Mouse (Mus musculus) MEL (cell line): ENCODE data around the gene Hsdl2. TPM values are rescaled to one million over a fixed set of nuclear protein-coding genes. Genes with fewer than 3 reads are reported as not detected.
A peak's percentile ranks its signal among the peaks of the same experiment; 100 is the strongest.

Experiments used
- DNase-seq: peaks from one replicate; pipeline ENCODE4 v3.0.0; 2011; ENCODE audit warnings: low read depth, low spot score
- H3K27ac ChIP-seq: 2 replicates; pipeline ENCODE4 v1.5.1; 2012; ENCODE audit warnings: low read depth, mild to moderate bottlenecking, control low read depth, low read length, moderate library complexity; ENCODE audit not compliant: control insufficient read depth
- H3K27me3 ChIP-seq, 2 experiments: fragments of 150-350 bp in 1 of 2; sonication (generic) in 1 of 2; 2 replicates each; pipeline ENCODE4 v1.6.1; 2012; ENCODE audit warnings: low read length in 2 of 2, mild to moderate bottlenecking in 2 of 2, improper control_type of control experiment in 1 of 2, moderate library complexity in 1 of 2; ENCODE audit not compliant: insufficient read depth in 2 of 2, control insufficient read depth in 1 of 2
- H3K36me3 ChIP-seq, 2 experiments: 2 replicates each; pipeline ENCODE4 v1.6.1; 2012 to 2014; ENCODE audit warnings: low read length in 2 of 2, improper control_type of control experiment in 1 of 2, inconsistent platforms in 1 of 2, mild to moderate bottlenecking in 1 of 2; ENCODE audit not compliant: insufficient read depth in 2 of 2, control insufficient read depth in 1 of 2
- H3K4me1 ChIP-seq, 2 experiments: fragments of 150-350 bp in 1 of 2; sonication (generic) in 1 of 2; 2 replicates each; pipeline ENCODE4 v1.6.1; 2012; ENCODE audit warnings: low read length in 2 of 2, improper control_type of control experiment in 1 of 2, mild to moderate bottlenecking in 1 of 2; ENCODE audit not compliant: insufficient read depth in 2 of 2, control insufficient read depth in 1 of 2
- H3K4me3 ChIP-seq, 2 experiments: fragments of 150-350 bp in 1 of 2; sonication (generic) in 1 of 2; 2 replicates each; pipeline ENCODE4 v1.5.1; 2012; ENCODE audit warnings: low read depth in 2 of 2, low read length in 2 of 2, mild to moderate bottlenecking in 2 of 2, moderate library complexity in 2 of 2, control low read depth in 1 of 2, improper control_type of control experiment in 1 of 2; ENCODE audit not compliant: control insufficient read depth in 1 of 2, insufficient read depth in 1 of 2
- H3K79me2 ChIP-seq: 2 replicates; pipeline ENCODE4 v1.6.1; 2012; ENCODE audit warnings: mild to moderate bottlenecking, low read length, moderate library complexity; ENCODE audit not compliant: control insufficient read depth, poor library complexity, insufficient read depth
- H3K9ac ChIP-seq: 2 replicates; pipeline ENCODE4 v1.6.1; 2012; ENCODE audit warnings: low read depth, mild to moderate bottlenecking, control low read depth, low read length, moderate library complexity; ENCODE audit not compliant: control insufficient read depth, poor library complexity, severe bottlenecking
- H3K9me3 ChIP-seq: fragments of 150-350 bp; sonication (generic); replicated peaks from 2 replicates; pipeline ENCODE4 v1.6.1; 2012; ENCODE audit warnings: mild to moderate bottlenecking, low read length, improper control_type of control experiment, moderate library complexity; ENCODE audit not compliant: insufficient read depth
- BHLHE40 ChIP-seq: IDR thresholded peaks from 2 replicates; pipeline ENCODE4 v1.6.1; 2012; ENCODE audit warnings: low read depth, mild to moderate bottlenecking, inconsistent platforms, low read length, improper control_type of control experiment, borderline replicate concordance
- CHD1 ChIP-seq: IDR thresholded peaks from 2 replicates; pipeline ENCODE4 v1.6.1; 2012; ENCODE audit warnings: low read depth, mild to moderate bottlenecking, inconsistent platforms, low read length, improper control_type of control experiment
- CHD2 ChIP-seq: IDR thresholded peaks from 2 replicates; pipeline ENCODE4 v1.6.1; 2011; ENCODE audit warnings: low read length, improper control_type of control experiment
- CTCF ChIP-seq, 3 experiments: IDR thresholded peaks in 2 of 3; conservative IDR thresholded peaks in 1 of 3; 2 replicates each; pipeline ENCODE4 v1.5.1; 2011 to 2012; ENCODE audit warnings: low read length in 3 of 3, low read depth in 2 of 3, mild to moderate bottlenecking in 2 of 3, improper control_type of control experiment in 1 of 3, inconsistent platforms in 1 of 3, mixed read lengths in 1 of 3, moderate library complexity in 1 of 3; ENCODE audit not compliant: control insufficient read depth in 1 of 3, insufficient read depth in 1 of 3, poor library complexity in 1 of 3, severe bottlenecking in 1 of 3
- E2F4 ChIP-seq: IDR thresholded peaks from 2 replicates; pipeline ENCODE4 v1.6.1; 2011; ENCODE audit warnings: low read depth, low read length, improper control_type of control experiment, borderline replicate concordance
- ELF1 ChIP-seq: IDR thresholded peaks from 2 replicates; pipeline ENCODE4 v1.6.1; 2014; ENCODE audit warnings: low read depth, mild to moderate bottlenecking, inconsistent platforms, low read length, improper control_type of control experiment, moderate library complexity
- EP300 ChIP-seq, 2 experiments: IDR thresholded peaks; 2 replicates each; pipeline ENCODE4 v1.6.1; 2011; ENCODE audit warnings: improper control_type of control experiment in 2 of 2, low read length in 2 of 2, low read depth in 1 of 2, mild to moderate bottlenecking in 1 of 2
- ETS1 ChIP-seq: IDR thresholded peaks from 2 replicates; pipeline ENCODE4 v1.6.1; 2012; ENCODE audit warnings: low read depth, mild to moderate bottlenecking, inconsistent platforms, low read length, improper control_type of control experiment, moderate library complexity
- GABPA ChIP-seq: IDR thresholded peaks from 2 replicates; pipeline ENCODE4 v1.6.1; 2012; ENCODE audit warnings: low read depth, mild to moderate bottlenecking, inconsistent platforms, low read length, improper control_type of control experiment, moderate library complexity
- GATA1 ChIP-seq: IDR thresholded peaks from 2 replicates; pipeline ENCODE4 v1.6.1; 2011; ENCODE audit warnings: low read depth, low read length, improper control_type of control experiment
- HCFC1 ChIP-seq: IDR thresholded peaks from 2 replicates; pipeline ENCODE4 v1.6.1; 2012; ENCODE audit warnings: low read depth, mild to moderate bottlenecking, inconsistent platforms, low read length, improper control_type of control experiment, moderate library complexity
- JUND ChIP-seq: IDR thresholded peaks from 2 replicates; pipeline ENCODE4 v1.6.1; 2011; ENCODE audit warnings: low read depth, mild to moderate bottlenecking, improper control_type of control experiment, low read length
- KAT2A ChIP-seq: conservative IDR thresholded peaks from 2 replicates; pipeline ENCODE4 v1.6.1; 2012; ENCODE audit warnings: low read depth, low read length, improper control_type of control experiment, inconsistent platforms
- MAFK ChIP-seq: IDR thresholded peaks from 2 replicates; pipeline ENCODE4 v1.6.1; 2011; ENCODE audit warnings: low read depth, mild to moderate bottlenecking, low read length, improper control_type of control experiment, borderline replicate concordance
- MAZ ChIP-seq: IDR thresholded peaks from 2 replicates; pipeline ENCODE4 v1.6.1; 2012; ENCODE audit warnings: low read depth, mild to moderate bottlenecking, inconsistent platforms, low read length, improper control_type of control experiment
- MEF2A ChIP-seq: IDR thresholded peaks from 2 replicates; pipeline ENCODE4 v1.6.1; 2014; ENCODE audit warnings: low read depth, mild to moderate bottlenecking, inconsistent platforms, low read length, improper control_type of control experiment; ENCODE audit not compliant: poor library complexity, insufficient replicate concordance, severe bottlenecking; ENCODE audit errors: extremely low read depth
- MXI1 ChIP-seq: IDR thresholded peaks from 2 replicates; pipeline ENCODE4 v1.6.1; 2011; ENCODE audit warnings: mild to moderate bottlenecking, low read depth, low read length, improper control_type of control experiment
- MYB ChIP-seq: IDR thresholded peaks from 2 replicates; pipeline ENCODE4 v1.6.1; 2011; ENCODE audit warnings: mild to moderate bottlenecking, low read depth, low read length, improper control_type of control experiment
- MYC ChIP-seq: IDR thresholded peaks from 2 replicates; pipeline ENCODE4 v1.6.1; 2011; ENCODE audit warnings: low read depth, mild to moderate bottlenecking, low read length, improper control_type of control experiment, moderate library complexity
- NELFE ChIP-seq: IDR thresholded peaks from 2 replicates; pipeline ENCODE4 v1.6.1; 2011; ENCODE audit warnings: low read depth, low read length, improper control_type of control experiment
- NRF1 ChIP-seq: IDR thresholded peaks from 2 replicates; pipeline ENCODE4 v1.6.1; 2014; ENCODE audit warnings: low read depth, mild to moderate bottlenecking, inconsistent platforms, low read length, improper control_type of control experiment, moderate library complexity; ENCODE audit not compliant: poor library complexity, insufficient read depth, severe bottlenecking
- POLR2A ChIP-seq, 2 experiments: IDR thresholded peaks; 2 replicates each; pipeline ENCODE4 v1.6.1; 2011 to 2012; ENCODE audit warnings: low read length in 2 of 2, mild to moderate bottlenecking in 2 of 2, control low read depth in 1 of 2, improper control_type of control experiment in 1 of 2, low read depth in 1 of 2, moderate library complexity in 1 of 2; ENCODE audit not compliant: control insufficient read depth in 1 of 2, insufficient read depth in 1 of 2, poor library complexity in 1 of 2
- POLR2AphosphoS5 ChIP-seq: IDR thresholded peaks from 2 replicates; pipeline ENCODE4 v1.6.1; 2012; ENCODE audit warnings: low read depth, borderline replicate concordance, mild to moderate bottlenecking, inconsistent platforms, low read length, moderate library complexity, mixed read lengths
- RAD21 ChIP-seq: IDR thresholded peaks from 2 replicates; pipeline ENCODE4 v1.6.1; 2011; ENCODE audit warnings: mild to moderate bottlenecking, low read depth, low read length, improper control_type of control experiment
- RCOR1 ChIP-seq: IDR thresholded peaks from 2 replicates; pipeline ENCODE4 v1.6.1; 2012; ENCODE audit warnings: low read depth, mild to moderate bottlenecking, inconsistent platforms, low read length, improper control_type of control experiment
- SIN3A ChIP-seq: IDR thresholded peaks from 2 replicates; pipeline ENCODE4 v1.6.1; 2012; ENCODE audit warnings: low read length, improper control_type of control experiment, inconsistent platforms
- SMC3 ChIP-seq: IDR thresholded peaks from 2 replicates; pipeline ENCODE4 v1.6.1; 2011; ENCODE audit warnings: low read depth, low read length, improper control_type of control experiment
- TAL1 ChIP-seq: IDR thresholded peaks from 2 replicates; pipeline ENCODE4 v1.6.1; 2012; ENCODE audit warnings: mild to moderate bottlenecking, inconsistent platforms, low read length, moderate library complexity, mixed read lengths
- TBP ChIP-seq: IDR thresholded peaks from 2 replicates; pipeline ENCODE4 v1.8.0; 2011; ENCODE audit warnings: low read depth, low read length, improper control_type of control experiment
- TCF12 ChIP-seq: IDR thresholded peaks from 2 replicates; pipeline ENCODE4 v1.6.1; 2014; ENCODE audit warnings: low read depth, mild to moderate bottlenecking, inconsistent platforms, low read length, improper control_type of control experiment, moderate library complexity
- USF1 ChIP-seq: IDR thresholded peaks from 2 replicates; pipeline ENCODE4 v1.6.1; 2014; ENCODE audit warnings: low read depth, mild to moderate bottlenecking, inconsistent platforms, low read length, improper control_type of control experiment, moderate library complexity
- USF2 ChIP-seq, 2 experiments: IDR thresholded peaks; 2 replicates each; pipeline ENCODE4 v1.6.1; 2011 to 2012; ENCODE audit warnings: improper control_type of control experiment in 2 of 2, low read length in 2 of 2, borderline replicate concordance in 1 of 2, inconsistent platforms in 1 of 2, low read depth in 1 of 2, mild to moderate bottlenecking in 1 of 2; ENCODE audit not compliant: insufficient read depth in 1 of 2
- ZC3H11A ChIP-seq: IDR thresholded peaks from 2 replicates; pipeline ENCODE4 v1.6.1; 2012; ENCODE audit warnings: low read depth, mild to moderate bottlenecking, inconsistent platforms, low read length, improper control_type of control experiment
- ZKSCAN1 ChIP-seq: IDR thresholded peaks from 2 replicates; pipeline ENCODE4 v1.6.1; 2012; ENCODE audit warnings: low read depth, mild to moderate bottlenecking, inconsistent platforms, low read length, improper control_type of control experiment, moderate library complexity
- ZMIZ1 ChIP-seq: IDR thresholded peaks from 2 replicates; pipeline ENCODE4 v1.6.1; 2012; ENCODE audit warnings: low read depth, mild to moderate bottlenecking, inconsistent platforms, low read length, improper control_type of control experiment, moderate library complexity
- ZNF384 ChIP-seq: IDR thresholded peaks from 2 replicates; pipeline ENCODE4 v1.6.1; 2012; ENCODE audit warnings: low read depth, mild to moderate bottlenecking, inconsistent platforms, low read length, improper control_type of control experiment
- polyA plus RNA-seq, 2 experiments: library from polyadenylated mRNA; stranded (reverse) in 1 of 2; unstranded in 1 of 2; fragments of >175 nt in 1 of 2; fragments of >200 nt in 1 of 2; gene quantifications; 2 replicates each; pipeline versions ENCODE4 v1.2.1 to v1.2.4; 2012; ENCODE audit warnings: low replicate concordance in 2 of 2, low read depth in 1 of 2; ENCODE audit not compliant: insufficient read length in 2 of 2, insufficient read depth in 1 of 2, missing spikeins in 1 of 2
- total RNA-seq: library from RNA; depleted of rRNA; stranded (reverse); fragments of 300-350 nt; gene quantifications from 2 replicates; pipeline ENCODE4 v1.2.3, GENCODE M21; 2012

The Hsdl2 gene
- total and polyA plus RNA-seq, 3 experiments: 8.4 to 15.0 TPM; not detected in 1

GRCm38 (mm10) chr4:59546285-59547071, 34.9 kb upstream of the Hsdl2 start:
- peaks cover 3 to 33% of the 10 kb centered on the region in 2 experiments; a peak in 3 of 4 replicates for H3K36me3 ChIP-seq
- H3K27me3 ChIP-seq: no peaks in the 10 kb centered on the region
- H3K9me3 ChIP-seq: no peaks in the 10 kb centered on the region
- peak; percentile 56 for DNase-seq
- H3K4me1 ChIP-seq: peaks cover 10 to 24% of the 10 kb centered on the region in 2 experiments
- peak overlapping the region; percentile 30; the same call in 1 of the 2 replicates for H3K27ac ChIP-seq
- H3K4me3 ChIP-seq: peak overlapping the region; percentile 53 to 98
- H3K9ac ChIP-seq: peak overlapping the region; percentile 99
- H3K79me2 ChIP-seq: peaks cover 60% of the 10 kb centered on the region
- TF ChIP-seq CHD1: peak; percentile 74; the same call in 1 of the 2 replicates
- no peak for TF ChIP-seq KAT2A
- TF ChIP-seq MEF2A: no peak
- no peak for TF ChIP-seq USF2 (IDR thresholded peaks at IDR 0.05; ENCODE audit: borderline replicate concordance in 1 of 2, insufficient read depth in 1 of 2, low read depth in 1 of 2, low read length in 2 of 2)
- no peak for TF ChIP-seq USF1
- no peak for TF ChIP-seq NELFE
- peak; percentile 87 for TF ChIP-seq SIN3A
- no peak for TF ChIP-seq MAFK
- TF ChIP-seq ETS1: peak; percentile 72
- no peak for TF ChIP-seq POLR2A (IDR thresholded peaks at IDR 0.05; ENCODE audit: control insufficient read depth in 1 of 2, insufficient read depth in 1 of 2, low read depth in 1 of 2, low read length in 2 of 2, poor library complexity in 1 of 2)
- TF ChIP-seq TAL1: no peak
- TF ChIP-seq EP300 (IDR thresholded peaks at IDR 0.05; ENCODE audit: low read depth in 1 of 2, low read length in 2 of 2): peak; percentile 10 to 18; a peak in 1 of 4 replicates
- TF ChIP-seq MYC: no peak
- TF ChIP-seq CHD2: no peak
- TF ChIP-seq ZNF384: 0 out of 2 replicates have a peak, but pooled peaks have one; percentile 17
- TF ChIP-seq RCOR1: peak; percentile 4; the same call in 1 of the 2 replicates
- TF ChIP-seq TCF12: no peak
- TF ChIP-seq NRF1: no peak
- no peak for TF ChIP-seq ZC3H11A
- TF ChIP-seq HCFC1: no peak
- no peak for TF ChIP-seq JUND
- TF ChIP-seq MAZ: no peak
- peak; percentile 93 for TF ChIP-seq MXI1
- TF ChIP-seq MYB: no peak
- TF ChIP-seq CTCF (IDR thresholded peaks at IDR 0.05 in 2 of 3, conservative IDR thresholded peaks at IDR 0.05 in 1 of 3; ENCODE audit: control insufficient read depth in 1 of 3, insufficient read depth in 1 of 3, low read depth in 2 of 3, low read length in 3 of 3, poor library complexity in 1 of 3, severe bottlenecking in 1 of 3): no peak
- TF ChIP-seq ZKSCAN1: no peak
- TF ChIP-seq POLR2AphosphoS5: no peak
- no peak for TF ChIP-seq BHLHE40
- no peak for TF ChIP-seq ZMIZ1
- TF ChIP-seq GATA1: no peak
- TF ChIP-seq E2F4: no peak
- TF ChIP-seq GABPA: no peak
- TF ChIP-seq ELF1: no peak
- no peak; the same call in 1 of the 2 replicates for TF ChIP-seq RAD21
- TF ChIP-seq TBP: no peak
- no peak for TF ChIP-seq SMC3
